ENCODE assay signal across 19 mouse cellular contexts in genomic region chr13:81040494-81040893, GRCm38 (mm10).
"Had no signal": no experiment of that assay in that cellular context is flagged by ENCODE, and none has a peak within 500 bp of the region (broad histone marks: within the 10 kb centered on the region; RNA-seq: fewer than 3 reads in every experiment).

No protein-coding gene starts in this region.

- H3K9me3 ChIP-seq: lung, embryonic 15.5 days; midbrain, embryonic 10.5 days; midbrain, embryonic 12.5 days; neural tube, embryonic 13.5 days; neural tube, embryonic 15.5 days had no signal

- H3K4me3 ChIP-seq: lung, embryonic 15.5 days; midbrain, embryonic 10.5 days; midbrain, embryonic 12.5 days; myocyte; neural tube, embryonic 13.5 days; neural tube, embryonic 15.5 days had no signal

- H3K4me1 ChIP-seq: lung, embryonic 15.5 days; midbrain, embryonic 12.5 days; neural tube, embryonic 13.5 days; neural tube, embryonic 15.5 days had no signal

- H3K9ac ChIP-seq: lung, embryonic 15.5 days; midbrain, embryonic 12.5 days; neural tube, embryonic 13.5 days; neural tube, embryonic 15.5 days had no signal

- ATAC-seq: lung, postnatal 0 days; midbrain, embryonic 16.5 days had no signal

- H3K4me2 ChIP-seq: lung, embryonic 15.5 days; midbrain, embryonic 12.5 days; neural tube, embryonic 13.5 days; neural tube, embryonic 15.5 days had no signal

- H3K27me3 ChIP-seq: lung, embryonic 15.5 days; midbrain, embryonic 12.5 days; neural tube, embryonic 13.5 days; neural tube, embryonic 15.5 days had no signal

- H3K36me3 ChIP-seq: lung, embryonic 15.5 days; midbrain, embryonic 10.5 days; midbrain, embryonic 12.5 days; neural tube, embryonic 13.5 days; neural tube, embryonic 15.5 days had no signal

- H3K27ac ChIP-seq: lung, embryonic 15.5 days; midbrain, embryonic 10.5 days; midbrain, embryonic 12.5 days; neural tube, embryonic 13.5 days; neural tube, embryonic 15.5 days had no signal

- DNase-seq: lung, adult 18-20 months; lung, postnatal 14 days; lung, postnatal 4 days; midbrain, embryonic 14.5 days; right cerebral cortex, adult 18-20 months; right cerebral cortex, postnatal 25 days; right cerebral cortex, postnatal 4 days; spleen, adult 18-20 months; thymus, adult 18-20 months; thymus, postnatal 14 days; thymus, postnatal 36 days had no signal
